Mouse (Mus musculus) cerebellum, adult 2 months (tissue): ENCODE data around the gene Slc5a1.

ENCODE experiments used
- CTCF ChIP-seq: fragments of 200-500 bp; IDR thresholded peaks from 2 replicates; pipeline ENCODE4 v1.5.1; 2011; ENCODE audit warnings: low read depth, mild to moderate bottlenecking, control low read depth, low read length, moderate library complexity, borderline replicate concordance; ENCODE audit not compliant: insufficient read depth
- POLR2A ChIP-seq: fragments of 200-500 bp; IDR thresholded peaks from 2 replicates; pipeline ENCODE4 v1.6.1; 2011; ENCODE audit warnings: low read length, control low read depth, borderline replicate concordance; ENCODE audit not compliant: insufficient read depth

GRCm38 (mm10) chr5:33104876-33105275 lies 857 bp downstream of the Slc5a1 start:
- no peak for TF ChIP-seq POLR2A
- no peak for TF ChIP-seq CTCF
